In the genomic region with DNA sequence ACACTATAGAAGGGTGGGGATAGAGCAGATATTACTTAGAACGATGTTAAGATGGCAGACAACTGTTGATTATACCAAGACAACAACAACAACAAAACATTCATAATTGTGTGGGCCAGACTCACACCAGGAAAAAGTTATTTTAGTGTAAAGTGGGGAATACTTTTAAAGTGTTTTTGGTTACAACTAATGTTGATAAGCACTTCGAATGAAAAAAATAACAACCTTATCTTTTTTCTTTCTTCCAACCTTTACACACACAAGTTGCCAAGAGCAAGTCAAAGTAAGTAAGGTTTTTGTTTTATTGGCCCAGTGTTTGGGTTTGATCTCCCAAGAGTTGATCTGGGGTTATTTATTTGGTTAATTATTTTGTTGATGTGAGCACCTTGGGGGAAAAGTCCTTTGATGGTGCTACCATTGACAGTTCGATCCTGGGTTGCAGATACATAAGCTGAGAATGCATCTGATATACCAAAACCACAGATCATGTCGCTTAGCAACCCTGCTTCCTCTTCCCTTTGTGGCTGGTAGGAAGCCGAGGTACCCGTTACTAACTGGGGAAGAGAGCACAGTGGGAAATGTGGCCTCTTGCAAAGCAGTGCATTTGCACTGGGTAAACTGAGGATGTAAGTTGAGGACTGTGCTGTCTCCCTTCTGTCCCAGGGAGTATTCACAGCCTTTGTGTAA, we compare ENCODE assay signal across 8 mouse cellular contexts. TPM values are rescaled to one million over a fixed set of nuclear protein-coding genes. Genes with fewer than 3 reads are reported as not detected.
DNase-seq lines count a peak whose midpoint lies in the region; TF ChIP-seq lines count a peak whose summit lies in the region.

No protein-coding gene starts in this region.

- peak overlapping the region; percentile 93 for H3K4me3 ChIP-seq in cerebellum, adult 2 months (replicated peaks; ENCODE audit: insufficient read depth, low read depth, low read length)
- H3K4me3 ChIP-seq in ES-Bruce4 (ENCODE audit: low read depth, low read length) = peak overlapping the region; percentile 76
- peak overlapping the region; percentile 91 for H3K4me3 ChIP-seq in hindbrain, embryonic 10.5 days
- H3K4me3 ChIP-seq in thymus, adult 2 months (ENCODE audit: control insufficient read depth, insufficient read depth, low read length) = peak overlapping the region; percentile 79

- peaks cover 19% of the 10 kb centered on the region for H3K36me3 ChIP-seq in ES-Bruce4 (ENCODE audit: control insufficient read depth, insufficient read depth, low read length, poor library complexity, severe bottlenecking)
- H3K36me3 ChIP-seq in hindbrain, embryonic 10.5 days = peaks cover 44% of the 10 kb centered on the region
- peaks cover 13% of the 10 kb centered on the region for H3K36me3 ChIP-seq in thymus, adult 2 months (ENCODE audit: control insufficient read depth, insufficient read depth, low read length)

- TF ChIP-seq POLR2A in cerebellum, adult 2 months (IDR thresholded peaks at IDR 0.05; ENCODE audit: borderline replicate concordance, insufficient read depth, low read length) = no peak
- TF ChIP-seq POLR2A in ES-Bruce4 (IDR thresholded peaks at IDR 0.05; ENCODE audit: insufficient read depth, low read length) = no peak
- TF ChIP-seq POLR2A in thymus, adult 2 months (IDR thresholded peaks at IDR 0.05; ENCODE audit: control insufficient read depth, extremely low read depth, insufficient read depth, low read length, poor library complexity) = no peak

- H3K9me3 ChIP-seq in ES-Bruce4 (replicated peaks; ENCODE audit: control insufficient read depth, insufficient read depth, low read length, poor library complexity, severe bottlenecking) = no peaks in the 10 kb centered on the region
- no peaks in the 10 kb centered on the region for H3K9me3 ChIP-seq in hindbrain, embryonic 10.5 days

- 45% methylated on average over 6 of the region's 6 CpGs for WGBS in cerebellum, adult 2 months
- WGBS in hindbrain, embryonic 10.5 days = 55% methylated on average over 6 of the region's 6 CpGs
- WGBS in thymus, adult 2 months = 3% methylated on average over 6 of the region's 6 CpGs

- TF ChIP-seq EP300 in ES-Bruce4 (IDR thresholded peaks at IDR 0.05; ENCODE audit: insufficient read depth, low read depth, low read length) = no peak

- TF ChIP-seq CTCF in cerebellum, adult 2 months (IDR thresholded peaks at IDR 0.05; ENCODE audit: borderline replicate concordance, insufficient read depth, low read depth, low read length) = no peak
- TF ChIP-seq CTCF in ES-Bruce4 (IDR thresholded peaks at IDR 0.05; ENCODE audit: low read depth, low read length) = no peak
- no peak for TF ChIP-seq CTCF in thymus, adult 2 months (IDR thresholded peaks at IDR 0.05; ENCODE audit: borderline replicate concordance, control insufficient read depth, extremely low read depth, insufficient read depth, low read length, poor library complexity)

- H3K9ac ChIP-seq in ES-Bruce4 (ENCODE audit: low read depth, poor library complexity, severe bottlenecking) = peak overlapping the region; percentile 67

- H3K27me3 ChIP-seq in cerebellum, adult 2 months (ENCODE audit: control insufficient read depth, insufficient read depth, low read length) = no peaks in the 10 kb centered on the region
- H3K27me3 ChIP-seq in ES-Bruce4 (ENCODE audit: control insufficient read depth, insufficient read depth, low read length, poor library complexity, severe bottlenecking) = no peaks in the 10 kb centered on the region
- H3K27me3 ChIP-seq in hindbrain, embryonic 10.5 days (ENCODE audit: insufficient read depth, poor library complexity, severe bottlenecking) = no peaks in the 10 kb centered on the region
- H3K27me3 ChIP-seq in thymus, adult 2 months (ENCODE audit: control insufficient read depth, insufficient read depth, low read length) = no peaks in the 10 kb centered on the region

- H3K4me1 ChIP-seq in cerebellum, adult 2 months (ENCODE audit: control insufficient read depth, insufficient read depth, low read length) = no peaks in the 10 kb centered on the region
- peaks cover 2% of the 10 kb centered on the region for H3K4me1 ChIP-seq in ES-Bruce4 (ENCODE audit: control insufficient read depth, insufficient read depth, low read length)
- H3K4me1 ChIP-seq in hindbrain, embryonic 10.5 days (replicated peaks) = peaks cover 13% of the 10 kb centered on the region
- peaks cover 3% of the 10 kb centered on the region for H3K4me1 ChIP-seq in thymus, adult 2 months (replicated peaks; ENCODE audit: control insufficient read depth, insufficient read depth, low read length)

- no peak overlapping the region for H3K27ac ChIP-seq in cerebellum, adult 2 months (ENCODE audit: insufficient read depth, low read length)
- no peak overlapping the region for H3K27ac ChIP-seq in ES-Bruce4 (ENCODE audit: insufficient read depth, low read length)
- peak overlapping the region; percentile 96 for H3K27ac ChIP-seq in hindbrain, embryonic 10.5 days
- peak overlapping the region; percentile 32; the same call in 1 of the 2 replicates for H3K27ac ChIP-seq in thymus, adult 2 months (ENCODE audit: control insufficient read depth, insufficient read depth, low read length)

- DNase-seq in cerebellum, adult 2 months = no peak
- DNase-seq in cerebellum, adult 9-11 months = no peak
- no peak for DNase-seq in hindbrain, embryonic 10.5 days (ENCODE audit: low spot score)
- DNase-seq in lung, postnatal 10 days = peak; percentile 12
- peak; percentile 68 for DNase-seq in thymus, adult 2 months
- no peak for DNase-seq in cerebellum, postnatal 36 days
- no peak for DNase-seq in kidney, adult 8-10 months

RNA-seq across cellular contexts. Expression of a gene that starts 17.7 kb away (rescaled TPM):
- polyA plus RNA-seq in cerebellum, adult 2 months (2012; rRNA removed) = 80.4 and 81.9 TPM in 2 replicates
- 161 and 173 TPM in 2 replicates for polyA plus RNA-seq in ES-Bruce4 (2011; ENCODE audit: insufficient read depth, insufficient read length, low read depth, missing spikeins)
- polyA plus RNA-seq in hindbrain, embryonic 10.5 days (2016; fragmentation: Nextera tagmentation; extraction: Ambion mirVana) = 240 and 250 TPM in 2 replicates
- polyA plus RNA-seq in thymus, adult 2 months (2012; rRNA removed) = 23.1 and 27.6 TPM in 2 replicates

Comparison
In these comparisons a context has a peak if more than half of its experiments do, and no peak if none do; other contexts are left out.
1. DNase-seq: peak in lung, postnatal 10 days (single experiment) and thymus, adult 2 months (single experiment); none in cerebellum, adult 2 months (0 of 2), cerebellum, adult 9-11 months (single experiment), hindbrain, embryonic 10.5 days (single experiment), cerebellum, postnatal 36 days (0 of 2) and kidney, adult 8-10 months (0 of 2).
2. H3K27ac ChIP-seq: peak in hindbrain, embryonic 10.5 days (single experiment) and thymus, adult 2 months (single experiment); none in cerebellum, adult 2 months (single experiment) and ES-Bruce4 (single experiment).
3. Peak in every context shown above with its lines, with median percentiles within 50 percentile points of each other: H3K4me3 ChIP-seq.